Mouse (Mus musculus) monocyte, adult 2 months (primary cell): ENCODE data around the gene Slc25a34.

ENCODE experiments used
- DNase-seq, 2 experiments: peaks; one replicate each; pipeline ENCODE4 v3.0.0; 2022; ENCODE audit warnings: low spot score in 2 of 2, low read depth in 1 of 2

The Slc25a34 gene

GRCm38 (mm10) chr4:141591547-141591946 lies 32.1 kb downstream of the Slc25a34 start:
- no peak for DNase-seq

GRCm38 (mm10) chr4:141583919-141584318 lies 39.7 kb downstream of the Slc25a34 start:
- DNase-seq, result no peak

GRCm38 (mm10) chr4:141581051-141581450 lies 42.6 kb downstream of the Slc25a34 start:
- DNase-seq, result no peak

- no peak for DNase-seq
These were observed 44.8 kb downstream of the Slc25a34 start for GRCm38 (mm10) chr4:141578833-141579232.

GRCm38 (mm10) chr4:141576877-141577276 lies 46.7 kb downstream of the Slc25a34 start:
- DNase-seq, result no peak

- no peak for DNase-seq
These were observed 47.2 kb downstream of the Slc25a34 start for GRCm38 (mm10) chr4:141576404-141576803.

- DNase-seq, result peak in 1 of 2 experiments; percentile 73
These were observed 48.6 kb downstream of the Slc25a34 start for GRCm38 (mm10) chr4:141574789-141575702.

- DNase-seq, result peak; percentile 57 to 71
These were observed 50.2 kb downstream of the Slc25a34 start for GRCm38 (mm10) chr4:141573359-141573966.

GRCm38 (mm10) chr4:141572668-141573358 lies 50.8 kb downstream of the Slc25a34 start:
- DNase-seq, result no peak

- DNase-seq, result no peak
These were observed 51.7 kb downstream of the Slc25a34 start for GRCm38 (mm10) chr4:141571934-141572333.

GRCm38 (mm10) chr4:141571337-141571739 lies 52.3 kb downstream of the Slc25a34 start:
- no peak for DNase-seq

GRCm38 (mm10) chr4:141570821-141571220 lies 52.8 kb downstream of the Slc25a34 start:
- DNase-seq, result no peak

GRCm38 (mm10) chr4:141570004-141570403 lies 53.6 kb downstream of the Slc25a34 start:
- DNase-seq, result no peak

GRCm38 (mm10) chr4:141568966-141569365 lies 54.7 kb downstream of the Slc25a34 start:
- DNase-seq, result no peak
